Mouse (Mus musculus): ENCODE data around the gene Rnf182.

The Rnf182 gene

DNA sequence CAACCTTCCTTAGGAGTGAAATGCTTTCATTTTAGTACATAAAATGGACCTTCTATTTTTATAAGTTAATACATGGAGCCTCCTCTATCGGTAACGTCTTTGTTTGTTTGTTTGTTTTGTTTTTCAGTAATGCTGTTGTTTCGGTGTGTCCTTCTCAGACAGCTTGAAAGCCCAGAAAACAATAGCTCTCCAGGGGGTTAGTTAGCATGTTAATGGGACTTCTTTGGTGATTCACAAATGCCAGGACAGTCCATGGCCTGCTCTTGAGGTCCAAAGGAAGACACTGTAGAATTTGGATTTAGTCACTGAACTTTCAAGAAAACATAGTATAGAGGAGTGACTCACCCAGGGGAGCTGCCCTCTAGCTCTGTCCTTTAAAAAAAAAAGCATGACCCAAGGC lies 843 bp upstream of the Rnf182 start:
- no peak for DNase-seq

DNA sequence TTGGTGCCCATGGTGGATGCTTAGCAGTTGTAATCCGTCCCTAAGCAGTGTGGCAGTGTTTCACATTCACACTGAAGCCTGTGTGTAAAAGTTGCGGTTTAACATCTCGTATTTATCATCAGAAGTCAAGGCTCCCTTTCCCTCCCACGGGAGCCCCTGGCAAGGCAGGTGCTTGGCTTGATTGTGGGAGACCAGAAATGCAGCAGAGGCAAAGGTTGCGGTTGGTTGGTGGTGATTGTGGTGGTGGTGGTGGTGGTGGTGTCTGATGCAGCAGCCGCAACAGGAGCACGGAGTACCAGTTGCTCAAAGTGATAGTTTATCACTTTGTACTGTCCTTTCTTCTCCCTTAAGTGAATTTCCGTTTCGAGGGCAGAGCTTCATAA lies 325 bp upstream of the Rnf182 start:
- no peak for DNase-seq

- no peak for DNase-seq
Observed at GRCm38 (mm10) chr13:43616551-43616950, 1.0 kb downstream of the Rnf182 start.

DNA sequence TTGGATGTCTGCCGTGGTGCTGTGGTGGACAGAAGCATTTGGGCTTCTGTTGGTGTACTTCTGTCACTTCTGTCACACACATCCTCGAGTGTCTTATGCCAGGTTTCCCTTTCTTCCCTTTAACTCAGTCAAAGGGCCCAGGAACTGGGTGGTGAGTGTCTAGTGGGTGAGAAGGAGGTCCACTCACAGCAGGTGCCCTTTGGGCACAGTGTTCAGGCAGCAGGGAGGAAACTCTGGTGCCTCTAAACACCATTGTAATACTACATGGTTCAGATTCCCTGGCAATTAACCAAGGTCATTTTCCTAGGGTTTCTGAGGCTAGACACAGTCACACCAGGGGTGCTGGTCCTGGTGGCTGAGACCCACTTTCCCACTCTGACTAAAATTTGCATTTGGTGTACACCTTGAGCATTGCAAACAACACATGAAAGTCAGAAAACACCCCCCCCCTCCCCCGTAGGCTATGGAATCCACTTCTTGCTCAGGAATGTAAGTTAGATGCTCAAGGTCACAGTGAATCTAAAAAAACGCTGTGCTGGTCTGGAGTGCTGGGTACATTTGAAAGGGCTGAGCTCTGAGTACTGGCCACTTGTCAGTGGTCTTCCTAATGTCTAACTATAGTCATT lies 4.2 kb downstream of the Rnf182 start:
- no peak for DNase-seq

- DNase-seq, result no peak
Observed at GRCm38 (mm10) chr13:43627922-43628321, 12.4 kb downstream of the Rnf182 start.

DNA sequence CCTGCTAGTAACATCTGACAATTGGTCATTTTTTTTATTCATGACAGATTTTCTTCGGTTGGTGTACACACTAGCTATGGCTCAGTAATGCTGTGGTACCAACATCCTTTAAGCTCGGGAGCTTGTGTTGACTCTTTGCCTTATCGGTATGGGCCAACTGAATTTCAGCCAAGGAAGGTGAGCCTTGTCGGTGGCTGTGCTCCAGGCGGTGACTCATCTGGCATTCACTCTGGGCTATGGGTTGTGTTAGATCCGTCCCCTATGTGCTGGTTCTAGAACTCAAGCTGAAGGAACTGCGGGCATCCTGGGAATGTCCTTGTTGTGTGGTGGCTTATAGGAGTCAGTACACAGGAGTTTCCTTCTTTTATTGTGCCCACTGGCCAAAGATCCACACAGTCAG lies 14.3 kb downstream of the Rnf182 start:
- DNase-seq, result no peak

GRCm38 (mm10) chr13:43631266-43631665 lies 15.8 kb downstream of the Rnf182 start:
- no peak for DNase-seq

DNA sequence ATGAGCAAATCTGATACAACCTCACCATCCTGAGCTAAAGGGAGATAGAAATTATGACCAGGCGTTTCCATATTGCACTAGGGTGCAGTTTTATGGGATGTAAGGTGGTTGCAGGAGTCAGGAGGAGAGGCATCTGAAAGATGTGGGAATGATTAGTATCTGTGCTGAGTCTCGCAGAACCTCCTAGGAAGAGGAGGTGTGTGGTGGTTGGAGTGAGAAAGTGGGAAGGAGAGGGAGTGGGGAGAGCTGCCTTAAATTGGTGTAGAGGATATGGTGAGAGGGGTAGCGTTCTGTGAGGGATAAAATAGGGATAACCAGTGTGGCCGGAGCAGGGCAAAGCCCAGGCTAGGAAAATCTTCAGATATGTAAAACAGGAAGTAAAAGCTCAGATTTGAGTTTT lies 17.5 kb downstream of the Rnf182 start:
- no peak for DNase-seq

- DNase-seq, result no peak
Observed at GRCm38 (mm10) chr13:43637720-43638119, 22.2 kb downstream of the Rnf182 start.

- DNase-seq, result no peak
Observed at GRCm38 (mm10) chr13:43644991-43645390, 29.5 kb downstream of the Rnf182 start.

GRCm38 (mm10) chr13:43648556-43648955 lies 33.0 kb downstream of the Rnf182 start:
- no peak for DNase-seq

DNA sequence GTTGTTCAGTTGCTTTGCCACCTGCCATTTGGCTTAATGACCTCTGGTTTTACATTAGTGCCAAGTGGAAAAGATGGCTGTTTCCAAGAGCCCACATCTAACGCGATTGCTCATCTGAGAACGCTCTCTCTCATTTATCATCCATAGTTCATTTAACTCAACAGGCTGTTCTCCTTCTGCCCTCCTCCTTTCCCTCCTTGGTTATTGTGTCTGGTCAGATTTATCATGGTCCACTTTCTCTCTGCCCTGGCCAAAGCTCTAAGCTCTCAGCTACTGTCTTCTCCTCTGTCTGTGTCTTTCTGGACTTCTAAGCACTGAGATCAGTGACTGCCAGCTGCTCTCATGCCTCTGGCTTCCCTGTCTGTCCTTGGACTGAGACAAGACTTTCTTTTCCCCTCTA lies 35.8 kb downstream of the Rnf182 start:
- DNase-seq, result no peak

GRCm38 (mm10) chr13:43654091-43654490 lies 38.6 kb downstream of the Rnf182 start:
- no peak for DNase-seq

DNA sequence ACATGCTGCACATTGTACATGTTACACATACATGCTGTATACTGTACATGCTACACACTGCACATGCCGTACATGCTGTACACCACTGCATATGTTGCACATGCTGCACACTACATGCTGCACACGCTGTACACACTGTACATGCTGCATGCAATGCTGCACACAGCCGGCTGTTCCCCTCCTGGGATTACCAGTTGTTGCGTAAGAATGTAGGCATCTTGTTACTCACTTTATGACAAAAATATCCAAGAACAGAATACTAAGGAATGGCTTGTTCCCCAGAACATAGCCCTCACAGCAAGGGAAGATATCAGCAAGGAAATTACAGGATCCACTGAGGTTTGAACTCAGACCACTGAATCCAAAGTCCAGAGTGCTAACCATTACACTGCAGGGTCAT lies 47.7 kb downstream of the Rnf182 start:
- DNase-seq, result no peak

- DNase-seq, result no peak
Observed at GRCm38 (mm10) chr13:43666130-43666529, 50.6 kb downstream of the Rnf182 start.

DNA sequence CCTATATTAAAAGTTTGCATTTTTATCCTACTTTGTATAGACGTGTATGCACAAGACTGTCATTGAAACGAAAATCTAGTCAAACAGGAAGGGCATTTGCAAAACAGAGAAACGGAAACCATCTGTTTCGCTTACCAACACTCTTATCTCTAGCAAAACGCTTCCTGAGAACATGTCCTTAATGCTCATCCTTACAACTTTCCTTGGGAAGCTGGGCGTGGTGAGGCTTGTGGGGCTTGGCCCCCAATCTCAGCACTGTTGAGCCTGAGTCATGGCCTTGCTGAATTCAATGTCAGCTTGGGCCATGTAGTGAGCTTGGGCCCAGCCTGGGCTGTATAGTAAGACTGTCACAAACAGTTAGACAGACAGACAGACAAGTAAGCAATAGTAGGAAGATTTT lies 51.4 kb downstream of the Rnf182 start:
- DNase-seq, result no peak

DNA sequence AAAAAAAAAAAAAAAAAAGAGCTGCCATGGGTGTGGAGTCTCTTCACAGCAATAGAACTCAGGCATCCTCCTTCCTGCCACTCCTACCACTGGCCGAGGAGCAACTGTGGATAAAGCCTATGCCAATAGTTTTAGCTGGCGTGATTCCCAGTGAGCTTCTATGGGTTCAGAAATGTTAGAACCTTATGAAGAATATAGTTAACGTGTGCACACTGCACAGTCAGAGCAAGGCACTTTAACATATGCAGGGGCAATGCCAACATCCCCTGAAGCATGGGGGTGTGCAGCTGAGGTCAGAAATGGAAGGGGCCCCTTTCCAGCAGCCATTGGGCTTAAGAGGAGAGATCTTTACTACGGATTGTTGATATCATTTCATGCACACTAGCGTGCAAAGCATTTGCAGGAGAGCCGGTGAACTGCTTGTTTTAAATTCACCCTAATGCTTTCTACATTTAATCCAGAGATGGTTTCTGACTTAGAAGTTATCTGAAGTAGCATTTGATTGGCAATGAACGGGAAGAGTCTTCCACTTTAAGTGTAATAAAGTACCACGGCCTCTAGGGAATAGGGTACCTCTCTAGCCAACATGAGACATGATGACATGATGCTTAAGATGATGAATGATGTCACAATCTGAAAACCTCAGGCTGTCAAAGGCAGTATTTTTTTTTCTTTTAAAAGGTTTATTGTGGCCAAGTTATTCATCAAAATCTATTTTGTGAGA lies 61.8 kb downstream of the Rnf182 start:
- DNase-seq, result no peak

DNA sequence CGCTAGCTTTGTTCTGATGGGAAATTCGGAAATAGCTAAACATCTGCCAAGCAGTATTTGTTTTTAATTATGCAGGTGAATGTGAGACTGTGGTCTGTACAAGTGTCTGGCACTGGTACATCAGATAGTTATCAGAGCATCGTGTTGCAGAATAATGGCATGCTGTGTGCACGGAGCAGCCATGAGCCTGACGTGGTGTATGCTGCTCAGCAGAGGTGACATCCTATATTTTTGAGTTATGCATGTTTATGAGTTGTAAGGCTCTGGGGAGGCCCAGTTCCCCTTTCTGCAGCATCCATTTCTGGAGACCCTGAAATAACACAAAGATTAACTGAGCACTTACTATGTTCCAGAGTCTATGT lies 62.4 kb downstream of the Rnf182 start:
- DNase-seq, result no peak

- peak; percentile 72 for DNase-seq
Observed at GRCm38 (mm10) chr13:43684499-43684994, 69.0 kb downstream of the Rnf182 start.

- no peak for DNase-seq
Observed at GRCm38 (mm10) chr13:43688065-43688464, 72.6 kb downstream of the Rnf182 start.

GRCm38 (mm10) chr13:43691755-43692154 lies 76.2 kb downstream of the Rnf182 start:
- no peak for DNase-seq

DNA sequence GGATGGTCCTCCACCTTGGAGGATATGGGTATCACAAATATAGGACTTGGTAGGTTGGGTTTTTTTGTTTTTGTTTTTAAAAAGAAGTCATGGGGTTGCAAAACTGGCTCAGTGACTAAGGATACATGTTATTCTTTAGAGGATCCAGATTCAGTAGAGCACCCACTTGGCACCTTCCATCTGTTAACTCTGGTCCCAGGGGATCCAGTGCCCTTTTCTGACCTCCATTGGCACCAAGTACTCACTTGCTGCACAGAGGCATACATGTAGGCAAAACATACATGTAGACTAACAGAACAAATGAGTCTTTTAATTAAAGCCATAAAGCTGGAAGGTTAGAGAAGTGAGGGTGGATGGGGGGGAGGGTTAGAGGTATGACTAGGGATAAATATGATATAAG lies 80.0 kb downstream of the Rnf182 start:
- no peak for DNase-seq

- no peak for DNase-seq
Observed at GRCm38 (mm10) chr13:43696011-43696410, 80.5 kb downstream of the Rnf182 start.

GRCm38 (mm10) chr13:43698506-43698905 lies 83.0 kb downstream of the Rnf182 start:
- DNase-seq, result no peak

DNA sequence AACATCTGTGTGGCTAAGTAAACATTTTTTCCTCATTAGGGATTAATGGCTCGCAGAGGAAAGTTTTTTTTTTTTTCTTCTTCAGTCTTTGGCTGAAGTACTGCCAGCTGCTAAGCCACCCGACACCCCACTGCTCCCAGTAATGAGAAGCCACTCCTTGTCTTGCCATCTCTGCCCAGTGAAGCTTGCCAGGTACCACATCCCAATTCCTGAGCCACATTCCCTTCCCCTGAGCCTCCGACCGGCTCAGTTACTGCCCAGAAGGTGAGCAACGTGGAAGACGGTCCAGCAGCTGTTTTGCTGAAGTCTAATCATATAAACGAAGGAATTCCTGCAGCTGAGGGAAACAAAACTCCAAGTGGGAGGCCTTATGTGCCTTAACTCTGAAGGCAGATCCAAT lies 88.0 kb downstream of the Rnf182 start:
- peak; percentile 18 for DNase-seq
